Mouse (Mus musculus): ENCODE measurements around the gene Slc2a4.

- TF ChIP-seq CTCF (conservative IDR thresholded peaks at IDR 0.05; ENCODE audit: insufficient read depth, insufficient read length, low read depth, low read length) (no peak), POLR2A (IDR thresholded peaks at IDR 0.05; ENCODE audit: low read depth, low read length) (no peak)
Measured at GRCm38 (mm10) chr11:69992396-69992795, 44.4 kb upstream of the Slc2a4 start.
